Mouse (Mus musculus) midbrain, embryonic 10.5 days (tissue): Measurements from ENCODE around the gene Tmem121. TPM values are rescaled to one million over a fixed set of nuclear protein-coding genes. Genes with fewer than 3 reads are reported as not detected.
A peak's percentile ranks its signal among the peaks of the same experiment; 100 is the strongest.
"Not testable (repeated sequence)": the region's sequence is repeated elsewhere in the genome, so short reads cannot be mapped to it uniquely, and the experiment has no call there.

ENCODE experiments used
- DNase-seq: peaks from one replicate; pipeline ENCODE4 v3.0.0-alpha.2; 2017; ENCODE audit warnings: low spot score
- H3K27ac ChIP-seq: fragments of 300-500 bp; sonication (generic); replicated peaks from 2 replicates; pipeline ENCODE4 v1.5.1; 2016; ENCODE audit warnings: mild to moderate bottlenecking
- H3K27me3 ChIP-seq: fragments of 300-500 bp; sonication (generic); 2 replicates; pipeline ENCODE4 v1.6.1; 2016; ENCODE audit warnings: low read depth, mild to moderate bottlenecking; ENCODE audit not compliant: poor library complexity, severe bottlenecking
- H3K36me3 ChIP-seq: fragments of 300-500 bp; sonication (generic); 2 replicates; pipeline ENCODE4 v1.6.1; 2016; ENCODE audit warnings: mild to moderate bottlenecking, moderate library complexity
- H3K4me1 ChIP-seq: fragments of 300-500 bp; sonication (generic); 2 replicates; pipeline ENCODE4 v1.6.1; 2016
- H3K4me3 ChIP-seq: fragments of 300-500 bp; sonication (generic); 2 replicates; pipeline ENCODE4 v1.5.1; 2016; ENCODE audit warnings: mild to moderate bottlenecking, moderate library complexity
- H3K9me3 ChIP-seq: fragments of 300-500 bp; sonication (generic); replicated peaks from 2 replicates; pipeline ENCODE4 v1.6.1; 2016; ENCODE audit warnings: mild to moderate bottlenecking
- WGBS: fragments of 180-500 bp; shearing (Covaris S2); methylation state at CpG from one replicate; pipeline ENCODE4 v1.1.7; 2016; 5-methylcytosine and 5-hydroxymethylcytosine counted together
- polyA plus RNA-seq: library from polyadenylated mRNA; unstranded; fragments of >200 nt; fragmentation: Nextera tagmentation; extraction: Ambion mirVana; gene quantifications from 2 replicates; pipeline ENCODE4 v1.2.1, GENCODE M21; 2016

The Tmem121 gene
- polyA plus RNA-seq, 1 experiment from 2014 or later, result 19.0 TPM

DNA sequence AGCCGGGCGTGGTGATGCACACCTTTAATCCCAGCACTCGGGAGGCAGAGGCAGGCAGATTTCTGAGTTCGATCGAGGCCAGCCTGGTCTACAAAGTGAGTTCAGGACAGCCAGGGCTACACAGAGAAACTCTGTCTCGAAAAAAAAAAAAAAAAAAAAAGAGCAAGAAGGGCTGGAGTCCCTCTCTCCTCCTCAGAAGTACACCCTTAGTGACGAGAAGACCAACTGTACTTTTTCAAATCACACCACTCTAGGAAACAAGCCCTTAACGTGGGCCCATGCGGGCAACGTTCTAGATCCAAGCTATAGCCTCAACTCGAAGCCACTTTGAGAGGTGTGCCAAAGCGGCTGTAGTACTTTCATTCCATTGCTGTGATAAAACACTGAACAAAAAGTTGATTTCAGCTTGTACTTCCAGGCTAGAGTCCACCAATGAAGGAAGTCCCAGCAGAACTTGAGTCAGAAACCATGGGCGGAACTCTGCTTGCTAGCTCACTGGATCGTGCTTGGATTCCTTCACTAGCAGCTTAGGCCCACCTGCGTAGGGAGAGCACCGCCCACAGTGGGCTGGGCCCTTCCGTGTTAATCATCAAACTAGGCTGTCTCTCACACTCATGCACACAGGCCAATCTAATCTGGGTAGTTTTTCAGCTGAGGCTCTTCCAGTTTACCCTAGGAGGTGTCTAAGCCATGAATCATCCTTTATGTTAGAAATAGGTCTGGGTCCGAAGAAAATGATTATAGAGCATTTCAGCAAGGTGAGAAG is 8.6 kb upstream of the Tmem121 start:
- H3K4me3 ChIP-seq, result no peak overlapping the region
- no peak overlapping the region for H3K27ac ChIP-seq
- no peaks in the 10 kb centered on the region for H3K36me3 ChIP-seq
- no peaks in the 10 kb centered on the region; the same call in 1 of the 2 replicates for H3K9me3 ChIP-seq
- no peak for DNase-seq
- H3K27me3 ChIP-seq, result no peaks in the 10 kb centered on the region
- 87% methylated on average over 18 of the region's 18 CpGs for WGBS
- H3K4me1 ChIP-seq, result no peaks in the 10 kb centered on the region

DNA sequence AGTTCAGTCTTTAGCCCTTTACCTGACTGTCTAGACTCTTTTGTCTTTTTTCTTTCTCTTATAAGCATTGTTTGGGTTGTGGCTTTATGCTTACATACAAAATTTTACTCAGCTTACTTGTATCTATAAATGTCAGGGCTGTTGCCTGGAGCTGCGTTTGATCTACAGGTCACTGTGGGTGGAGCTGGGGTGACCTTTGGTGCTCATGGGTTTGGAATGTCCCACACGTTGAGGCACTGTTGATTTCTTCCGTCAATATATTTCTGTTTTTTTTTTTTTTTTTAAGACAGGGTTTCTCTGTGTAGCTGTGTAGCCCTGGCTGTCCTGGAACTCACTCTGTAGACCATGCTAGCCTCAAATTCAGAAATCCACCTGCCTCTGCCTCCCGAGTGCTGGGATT is 4.7 kb upstream of the Tmem121 start:
- no peak for DNase-seq
- Histone ChIP-seq H3K27me3 (peaks cover 17% of the 10 kb centered on the region), H3K4me1 (peaks cover 11% of the 10 kb centered on the region), H3K27ac (no peak overlapping the region), H3K9me3 (no peaks in the 10 kb centered on the region; the same call in 1 of the 2 replicates), H3K4me3 (no peak overlapping the region), H3K36me3 (no peaks in the 10 kb centered on the region)
- WGBS, result 74% methylated on average over 4 of the region's 4 CpGs

DNA sequence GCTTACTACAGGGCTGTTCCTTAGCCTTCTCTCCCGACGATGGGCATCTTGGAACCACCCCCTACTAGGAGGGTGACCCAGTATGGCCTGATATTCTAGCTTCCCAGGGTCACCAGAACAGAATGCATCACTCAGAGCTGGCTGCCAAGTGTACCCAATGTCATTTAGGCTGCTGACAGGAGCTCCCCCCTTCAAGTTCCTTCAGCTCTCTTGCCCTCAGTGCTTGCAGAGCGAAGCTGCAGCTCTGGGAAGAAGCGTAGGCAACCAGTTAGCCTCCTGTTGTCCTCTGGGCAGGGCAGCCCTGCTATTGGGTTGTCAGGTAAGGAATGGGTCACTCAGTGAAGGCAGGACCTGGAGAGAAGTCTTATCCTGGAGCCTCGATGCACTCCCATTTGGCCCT is 785 bp upstream of the Tmem121 start:
- H3K36me3 ChIP-seq, result peaks cover 20% of the 10 kb centered on the region
- peaks cover 34% of the 10 kb centered on the region for H3K4me1 ChIP-seq
- no peak overlapping the region for H3K4me3 ChIP-seq
- 69% methylated on average over 5 of the region's 5 CpGs for WGBS
- H3K27me3 ChIP-seq, result peaks cover 47% of the 10 kb centered on the region
- H3K9me3 ChIP-seq, result 0 out of 2 replicates have a peak, but pooled peaks cover 5% of the 10 kb centered on the region
- DNase-seq, result no peak
- 0 out of 2 replicates have a peak overlapping the region, but pooled peaks have one; percentile 80 for H3K27ac ChIP-seq

DNA sequence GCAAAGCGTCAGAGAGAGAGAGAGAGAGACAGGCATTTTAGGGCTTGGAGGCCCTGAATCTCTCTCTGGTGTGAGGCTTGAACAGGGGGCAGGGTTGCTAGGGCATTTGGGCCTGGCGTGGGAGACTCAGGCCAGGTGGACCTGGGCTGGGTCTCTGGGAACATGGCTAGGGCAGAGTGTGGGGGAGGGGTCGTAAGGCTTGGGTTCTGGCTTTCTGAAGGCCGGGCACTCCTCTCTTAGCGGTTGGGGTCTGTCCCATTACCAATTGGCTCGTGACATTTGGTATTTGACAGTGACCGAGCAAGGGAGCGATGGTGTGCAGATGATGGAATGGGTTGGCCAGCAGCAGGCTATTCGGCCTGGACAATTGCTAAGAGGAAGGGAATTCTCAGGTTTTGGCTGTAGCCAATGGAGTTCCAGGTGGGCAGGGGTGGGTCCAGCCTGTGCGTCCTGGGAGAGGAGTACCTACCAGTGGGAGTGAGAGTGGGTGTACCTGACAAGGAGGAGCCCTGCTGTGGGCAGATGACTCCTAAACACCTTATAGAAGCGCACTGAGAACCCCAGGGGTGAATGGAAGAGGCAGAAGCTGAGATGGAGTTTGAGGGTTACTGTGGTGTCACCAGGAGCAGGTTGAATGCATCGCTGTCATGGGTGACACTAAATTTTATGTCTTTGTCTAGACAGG is 738 bp downstream of the Tmem121 start:
- H3K4me1 ChIP-seq, result peaks cover 34% of the 10 kb centered on the region
- H3K27ac ChIP-seq, result peak overlapping the region; percentile 80
- H3K4me3 ChIP-seq, result peak overlapping the region; percentile 65
- WGBS, result 38% methylated on average over 12 of the region's 12 CpGs
- H3K27me3 ChIP-seq, result peaks cover 47% of the 10 kb centered on the region
- H3K9me3 ChIP-seq, result 0 out of 2 replicates have a peak, but pooled peaks cover 5% of the 10 kb centered on the region
- DNase-seq, result peak; percentile 27
- H3K36me3 ChIP-seq, result peaks cover 31% of the 10 kb centered on the region

DNA sequence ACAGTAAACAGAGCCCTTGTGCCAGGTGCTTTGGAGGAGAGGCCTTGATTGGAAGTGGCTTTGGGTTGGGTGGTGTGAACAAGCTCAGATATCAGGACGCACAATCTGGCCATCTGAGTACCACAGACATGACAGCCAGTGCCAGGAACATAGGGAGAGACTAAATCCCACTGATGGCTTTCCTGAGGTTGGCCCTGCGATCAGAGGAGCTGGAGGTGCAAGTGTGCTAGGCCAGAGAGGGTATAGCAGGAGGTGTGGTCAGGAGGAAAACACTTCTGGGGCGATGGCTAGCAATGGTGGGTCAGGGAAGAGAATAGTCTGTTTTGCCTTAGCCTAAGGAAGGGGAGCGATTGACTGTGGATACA is 1.3 kb downstream of the Tmem121 start:
- Histone ChIP-seq H3K4me3 (peak overlapping the region; percentile 65), H3K36me3 (peaks cover 31% of the 10 kb centered on the region), H3K27ac (no peak overlapping the region), H3K4me1 (peaks cover 34% of the 10 kb centered on the region), H3K9me3 (0 out of 2 replicates have a peak, but pooled peaks cover 5% of the 10 kb centered on the region), H3K27me3 (peaks cover 47% of the 10 kb centered on the region)
- DNase-seq, result no peak
- WGBS, result 54% methylated on average over 4 of the region's 4 CpGs

DNA sequence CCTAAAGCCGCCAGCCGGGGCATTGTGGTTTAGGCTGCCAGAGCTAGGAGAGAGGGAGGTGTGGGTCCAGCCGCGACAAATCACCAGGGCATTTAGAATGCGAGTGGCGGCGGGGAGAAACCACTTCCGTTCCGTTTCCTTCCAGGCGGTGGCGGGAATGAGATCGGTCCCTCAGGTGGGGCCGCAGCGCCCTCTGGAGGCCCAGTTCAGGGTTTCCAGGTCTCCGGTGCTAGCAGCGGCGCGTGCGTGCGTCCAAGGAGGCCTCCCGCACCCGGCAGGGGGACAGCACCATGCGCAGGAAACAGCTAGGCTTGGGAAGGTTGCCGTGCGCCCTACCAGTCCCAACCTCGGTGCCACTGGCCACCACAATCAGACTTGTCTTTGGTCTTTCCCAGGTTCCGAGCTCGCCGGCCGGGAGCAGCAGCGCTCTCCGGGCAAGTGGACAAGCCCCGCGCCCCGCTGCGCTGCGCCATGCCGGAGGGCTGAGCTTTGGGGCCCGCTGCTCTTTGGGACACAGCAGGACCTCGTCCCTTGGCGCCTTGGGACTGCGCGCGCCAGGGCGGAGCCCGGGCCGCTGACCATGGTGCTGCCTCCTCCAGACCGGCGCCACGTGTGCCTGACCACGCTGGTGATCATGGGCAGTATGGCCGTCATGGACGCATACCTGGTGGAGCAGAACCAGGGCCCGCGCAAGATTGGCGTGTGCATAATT is 2.0 kb downstream of the Tmem121 start:
- Histone ChIP-seq H3K27ac (peak overlapping the region; percentile 68), H3K27me3 (peaks cover 47% of the 10 kb centered on the region), H3K4me1 (peaks cover 34% of the 10 kb centered on the region), H3K36me3 (peaks cover 31% of the 10 kb centered on the region), H3K4me3 (peak overlapping the region; percentile 65), H3K9me3 (0 out of 2 replicates have a peak, but pooled peaks cover 5% of the 10 kb centered on the region)
- DNase-seq, result peak; percentile 90
- WGBS, result 4% methylated on average over 56 of the region's 56 CpGs

DNA sequence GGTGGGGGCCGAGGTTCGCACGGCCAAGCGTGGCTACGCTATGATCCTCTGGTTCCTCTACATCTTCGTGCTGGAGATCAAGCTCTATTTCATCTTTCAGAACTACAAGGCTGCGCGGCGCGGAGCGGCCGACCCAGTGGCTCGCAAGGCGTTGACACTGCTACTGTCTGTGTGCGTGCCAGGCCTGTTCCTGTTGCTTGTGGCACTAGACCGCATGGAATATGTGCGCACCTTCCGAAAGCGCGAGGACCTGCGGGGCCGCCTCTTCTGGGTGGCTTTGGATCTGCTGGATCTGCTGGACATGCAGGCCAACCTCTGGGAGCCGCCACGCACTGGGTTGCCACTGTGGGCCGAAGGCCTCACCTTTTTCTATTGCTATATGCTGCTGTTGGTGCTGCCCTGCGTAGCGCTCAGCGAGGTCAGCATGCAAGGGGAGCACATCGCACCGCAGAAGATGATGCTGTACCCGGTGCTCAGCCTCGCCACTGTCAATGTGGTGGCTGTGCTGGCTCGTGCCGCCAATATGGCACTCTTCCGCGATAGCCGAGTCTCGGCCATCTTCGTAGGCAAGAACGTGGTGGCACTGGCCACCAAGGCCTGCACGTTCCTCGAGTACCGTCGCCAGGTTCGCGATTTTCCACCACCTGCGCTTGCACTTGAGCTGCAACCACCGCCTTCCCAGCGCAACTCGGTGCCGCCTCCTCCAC is 2.8 kb downstream of the Tmem121 start:
- Histone ChIP-seq H3K27ac (no peak overlapping the region), H3K4me3 (peak overlapping the region; percentile 65), H3K9me3 (0 out of 2 replicates have a peak, but pooled peaks cover 5% of the 10 kb centered on the region), H3K4me1 (peaks cover 34% of the 10 kb centered on the region), H3K27me3 (peaks cover 47% of the 10 kb centered on the region), H3K36me3 (peaks cover 31% of the 10 kb centered on the region)
- 90% methylated on average over 51 of the region's 51 CpGs for WGBS
- DNase-seq, result no peak

DNA sequence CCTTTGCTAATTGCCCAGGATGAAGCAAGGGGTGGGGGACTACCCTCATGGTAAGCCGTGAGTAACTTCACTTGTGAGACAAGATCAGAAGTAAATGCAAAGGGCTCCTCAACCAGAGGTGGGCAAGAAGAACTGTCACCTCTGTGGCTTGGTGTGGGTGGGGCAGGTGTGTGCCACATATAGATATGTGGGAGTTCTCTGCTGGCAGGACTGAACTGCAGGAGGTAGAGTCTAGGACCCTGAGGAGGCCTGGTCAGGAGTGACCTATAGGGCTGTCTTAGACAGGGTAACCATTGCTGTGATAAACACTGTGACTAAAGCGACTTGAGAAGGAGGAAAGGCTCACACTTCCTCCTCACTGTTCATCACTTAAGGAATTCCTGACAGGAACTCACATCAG is 7.7 kb downstream of the Tmem121 start:
- Histone ChIP-seq H3K36me3 (peaks cover 27% of the 10 kb centered on the region), H3K9me3 (peaks cover 11% of the 10 kb centered on the region), H3K4me1 (no peaks in the 10 kb centered on the region), H3K27me3 (peaks cover 6% of the 10 kb centered on the region), H3K27ac (no peak overlapping the region), H3K4me3 (no peak overlapping the region)
- no peak for DNase-seq
- WGBS, result 79% methylated on average over 2 of the region's 2 CpGs

DNA sequence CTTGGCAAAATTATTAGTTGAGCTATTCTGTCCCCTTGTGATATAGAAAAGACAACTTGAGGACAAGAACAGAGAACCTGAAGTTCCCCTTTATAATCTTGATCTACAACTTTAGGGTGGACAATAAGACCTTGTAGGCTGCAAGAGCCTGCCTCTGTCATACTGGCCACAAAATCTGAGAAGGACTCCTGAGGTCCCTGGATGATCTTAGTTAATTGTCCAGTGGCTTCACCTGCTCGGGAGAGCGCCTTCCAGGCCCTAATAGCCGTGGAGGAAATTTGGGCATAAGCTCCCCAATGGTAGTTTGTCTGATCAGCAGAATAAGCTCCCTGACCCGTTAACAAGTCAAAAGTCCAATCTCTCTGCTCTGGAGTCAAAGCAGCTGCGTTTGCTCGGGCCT is 13.4 kb downstream of the Tmem121 start:
- not testable (repeated sequence) for H3K9me3 ChIP-seq, H3K4me3 ChIP-seq
- 96% methylated on average over 3 of the region's 6 CpGs for WGBS

DNA sequence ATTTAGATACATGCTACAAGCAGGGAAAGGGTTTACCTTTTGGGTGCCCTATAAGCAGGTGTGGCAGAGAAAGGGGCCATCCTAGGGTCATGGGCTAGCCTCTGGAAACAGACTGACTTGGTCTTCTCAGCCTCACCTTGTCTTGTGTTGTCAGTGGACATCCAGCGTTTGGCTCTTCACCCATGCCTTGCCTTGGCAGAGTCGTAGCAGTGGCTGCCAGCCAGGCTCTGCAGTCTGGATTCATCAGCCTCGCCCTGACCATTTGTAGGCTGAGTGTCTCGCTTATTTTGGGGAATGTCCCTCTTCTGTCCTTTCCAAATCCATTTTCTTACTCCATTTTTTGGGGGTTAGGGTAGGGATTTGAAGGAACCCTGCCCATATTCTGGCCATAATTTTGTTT is 15.6 kb downstream of the Tmem121 start:
- no peak for DNase-seq
- Histone ChIP-seq H3K4me1 (no peaks in the 10 kb centered on the region), H3K27me3 (no peaks in the 10 kb centered on the region), H3K36me3 (no peaks in the 10 kb centered on the region), H3K9me3 (0 out of 2 replicates have a peak, but pooled peaks cover 4% of the 10 kb centered on the region), H3K27ac (no peak overlapping the region), H3K4me3 (no peak overlapping the region)
- 90% methylated on average over 4 of the region's 4 CpGs for WGBS

More for the DNA sequence above, 13.4 kb downstream of the Tmem121 start:
- not testable (repeated sequence) for H3K36me3 ChIP-seq, H3K27me3 ChIP-seq, H3K4me1 ChIP-seq, H3K27ac ChIP-seq, DNase-seq

DNA sequence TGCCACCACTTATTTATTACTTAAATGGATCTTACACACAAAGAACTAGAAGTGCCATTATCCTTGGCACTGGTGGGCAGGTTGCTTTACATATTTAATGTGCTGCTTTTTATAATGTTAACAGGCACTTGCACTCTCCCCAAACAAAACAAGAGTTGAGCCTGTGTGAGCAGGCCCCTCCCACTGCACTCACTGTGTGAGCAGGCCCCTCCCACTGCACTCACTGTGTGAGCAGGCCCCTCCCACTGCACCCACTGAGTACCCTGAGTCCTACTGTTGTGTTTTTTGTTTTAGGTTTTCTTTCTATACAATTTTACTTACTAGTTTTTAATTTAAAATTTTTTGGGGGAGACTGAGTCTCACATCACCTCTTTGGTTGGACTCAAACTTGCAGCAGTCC is 16.3 kb downstream of the Tmem121 start:
- Histone ChIP-seq H3K4me1 (no peaks in the 10 kb centered on the region), H3K9me3 (0 out of 2 replicates have a peak, but pooled peaks cover 4% of the 10 kb centered on the region), H3K36me3 (no peaks in the 10 kb centered on the region), H3K27ac (no peak overlapping the region), H3K27me3 (no peaks in the 10 kb centered on the region), H3K4me3 (no peak overlapping the region)
- no peak for DNase-seq

DNA sequence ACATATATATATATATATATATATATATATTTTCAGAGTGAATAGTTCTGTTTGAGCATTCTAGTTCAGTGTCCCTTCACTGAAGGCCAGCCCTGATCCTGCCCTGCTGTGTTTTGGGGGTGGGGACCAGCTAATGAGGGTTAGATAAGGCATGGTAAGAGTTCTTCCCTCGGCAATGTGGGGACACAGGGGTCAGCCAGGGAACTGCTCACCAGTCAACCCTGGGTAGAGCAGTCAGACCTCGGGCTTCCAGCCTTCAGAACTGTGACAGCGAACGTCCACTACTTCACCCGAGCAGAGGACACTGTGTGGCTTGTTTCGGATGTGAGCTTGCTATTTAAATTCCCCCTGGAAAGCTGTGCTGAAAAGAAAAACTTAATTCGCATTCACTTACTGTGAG is 17.8 kb downstream of the Tmem121 start:
- no peaks in the 10 kb centered on the region for H3K4me1 ChIP-seq
- 86% methylated on average over 7 of the region's 7 CpGs for whole genome bisulfite sequencing

More for the DNA sequence above, 17.8 kb downstream of the Tmem121 start:
- Histone ChIP-seq H3K4me3 (no peak overlapping the region), H3K27ac (no peak overlapping the region), H3K27me3 (no peaks in the 10 kb centered on the region), H3K36me3 (no peaks in the 10 kb centered on the region), H3K9me3 (0 out of 2 replicates have a peak, but pooled peaks cover 4% of the 10 kb centered on the region)
- DNase-seq, result no peak
